Mouse (Mus musculus): ENCODE results near the gene Fitm2. TPM values are rescaled to one million over a fixed set of nuclear protein-coding genes. Genes with fewer than 3 reads are reported as not detected.

Gene Fitm2
- total and polyA plus RNA-seq, 3 experiments: 6.6 to 60.9 (median 10.6) TPM

DNA sequence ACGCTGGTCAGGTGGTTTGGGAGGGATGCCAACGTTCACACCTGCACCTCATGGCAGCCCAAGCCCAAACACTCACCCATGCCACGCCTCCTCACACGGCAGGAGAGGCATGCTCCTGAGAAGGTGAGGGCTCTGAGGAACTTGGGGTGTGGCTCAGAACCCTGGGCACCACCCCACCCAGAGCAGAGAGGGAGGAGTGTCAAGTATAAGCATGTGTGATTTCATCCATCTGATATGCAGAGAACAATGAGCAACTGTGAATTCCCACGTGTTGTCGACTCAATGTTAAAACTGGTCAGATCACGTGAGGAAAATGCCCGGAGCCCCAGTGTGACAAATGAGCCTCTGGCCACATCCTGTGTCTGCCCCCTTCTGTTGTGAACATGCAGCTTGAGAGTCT, 5.7 kb downstream of the Fitm2 start:
- no peak overlapping the region for H3K4me3 ChIP-seq (ENCODE audit: control insufficient read depth in 1 of 2, insufficient read depth in 1 of 2, low read depth in 2 of 2, low read length in 2 of 2)
- no peak overlapping the region for H3K9ac ChIP-seq (ENCODE audit: control insufficient read depth, low read depth, low read length, poor library complexity, severe bottlenecking)
- no peak for DNase-seq (ENCODE audit: low read depth, low spot score)
- no peaks in the 10 kb centered on the region for H3K27me3 ChIP-seq (ENCODE audit: control insufficient read depth in 1 of 2, insufficient read depth in 2 of 2, low read length in 2 of 2)
- TF ChIP-seq POLR2A (IDR thresholded peaks at IDR 0.05; ENCODE audit: control insufficient read depth in 1 of 2, insufficient read depth in 1 of 2, low read depth in 1 of 2, low read length in 2 of 2, poor library complexity in 1 of 2) (no peak), TBP (IDR thresholded peaks at IDR 0.05; ENCODE audit: low read depth, low read length) (no peak), RCOR1 (IDR thresholded peaks at IDR 0.05; ENCODE audit: low read depth, low read length) (no peak), E2F4 (IDR thresholded peaks at IDR 0.05; ENCODE audit: borderline replicate concordance, low read depth, low read length) (no peak), MYB (IDR thresholded peaks at IDR 0.05; ENCODE audit: low read depth, low read length) (no peak), MYC (IDR thresholded peaks at IDR 0.05; ENCODE audit: low read depth, low read length) (no peak), NELFE (IDR thresholded peaks at IDR 0.05; ENCODE audit: low read depth, low read length) (no peak), CHD1 (IDR thresholded peaks at IDR 0.05; ENCODE audit: low read depth, low read length) (no peak), MXI1 (IDR thresholded peaks at IDR 0.05; ENCODE audit: low read depth, low read length) (no peak), MEF2A (IDR thresholded peaks at IDR 0.05; ENCODE audit: extremely low read depth, insufficient replicate concordance, low read depth, low read length, poor library complexity, severe bottlenecking) (no peak), POLR2AphosphoS5 (IDR thresholded peaks at IDR 0.05; ENCODE audit: borderline replicate concordance, low read depth, low read length) (no peak)
- H3K9me3 ChIP-seq (replicated peaks; ENCODE audit: insufficient read depth, low read length): no peaks in the 10 kb centered on the region
- H3K27ac ChIP-seq (ENCODE audit: control insufficient read depth, low read depth, low read length): no peak overlapping the region
- peaks cover 0 to 5% of the 10 kb centered on the region in 2 experiments; a peak in 1 of 4 replicates for H3K36me3 ChIP-seq (ENCODE audit: control insufficient read depth in 1 of 2, insufficient read depth in 2 of 2, low read length in 2 of 2)
- H3K79me2 ChIP-seq (ENCODE audit: control insufficient read depth, insufficient read depth, low read length, poor library complexity): no peaks in the 10 kb centered on the region; the same call in none of the 2 replicates
- peaks cover 0 to 7% of the 10 kb centered on the region in 2 experiments; a peak in 1 of 4 replicates for H3K4me1 ChIP-seq (ENCODE audit: control insufficient read depth in 1 of 2, insufficient read depth in 2 of 2, low read length in 2 of 2)

DNA sequence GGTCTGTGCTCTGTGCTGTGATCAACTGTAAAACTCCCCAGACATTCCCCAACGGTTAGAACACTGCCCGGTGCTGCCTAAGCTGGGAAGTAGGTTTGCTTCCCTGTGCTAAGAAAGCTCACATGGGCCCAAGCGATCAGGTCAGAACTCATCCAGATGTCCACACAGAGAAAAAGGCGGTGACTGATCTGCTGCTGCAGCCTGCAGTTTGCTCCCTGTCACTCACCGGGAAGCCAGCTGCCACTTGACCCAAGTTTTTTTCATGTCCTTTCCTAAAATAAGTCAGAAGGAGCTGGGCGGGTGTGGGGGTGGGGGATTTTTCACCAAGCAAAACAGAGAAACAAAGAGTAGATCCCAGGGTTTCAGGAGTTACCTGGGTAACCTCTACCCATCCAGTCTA, 7.9 kb downstream of the Fitm2 start:
- no peak overlapping the region for H3K9ac ChIP-seq (ENCODE audit: control insufficient read depth, low read depth, low read length, poor library complexity, severe bottlenecking)
- 0 out of 4 replicates have a peak, but pooled peaks cover 0 to 2% of the 10 kb centered on the region in 2 experiments for H3K4me1 ChIP-seq (ENCODE audit: control insufficient read depth in 1 of 2, insufficient read depth in 2 of 2, low read length in 2 of 2)
- no peaks in the 10 kb centered on the region for H3K36me3 ChIP-seq (ENCODE audit: control insufficient read depth in 1 of 2, insufficient read depth in 2 of 2, low read length in 2 of 2)
- TF ChIP-seq HCFC1 (IDR thresholded peaks at IDR 0.05; ENCODE audit: low read depth, low read length) (no peak), ZKSCAN1 (IDR thresholded peaks at IDR 0.05; ENCODE audit: low read depth, low read length) (no peak), CHD1 (IDR thresholded peaks at IDR 0.05; ENCODE audit: low read depth, low read length) (no peak), MAZ (IDR thresholded peaks at IDR 0.05; ENCODE audit: low read depth, low read length) (no peak), USF2 (IDR thresholded peaks at IDR 0.05; ENCODE audit: borderline replicate concordance in 1 of 2, insufficient read depth in 1 of 2, low read depth in 1 of 2, low read length in 2 of 2) (no peak), POLR2AphosphoS5 (IDR thresholded peaks at IDR 0.05; ENCODE audit: borderline replicate concordance, low read depth, low read length) (no peak), MYC (IDR thresholded peaks at IDR 0.05; ENCODE audit: low read depth, low read length) (no peak), ZNF384 (IDR thresholded peaks at IDR 0.05; ENCODE audit: low read depth, low read length) (no peak), E2F4 (IDR thresholded peaks at IDR 0.05; ENCODE audit: borderline replicate concordance, low read depth, low read length) (no peak), RCOR1 (IDR thresholded peaks at IDR 0.05; ENCODE audit: low read depth, low read length) (no peak), GABPA (IDR thresholded peaks at IDR 0.05; ENCODE audit: low read depth, low read length) (no peak), MEF2A (IDR thresholded peaks at IDR 0.05; ENCODE audit: extremely low read depth, insufficient replicate concordance, low read depth, low read length, poor library complexity, severe bottlenecking) (no peak), MAX (IDR thresholded peaks at IDR 0.05; ENCODE audit: low read length) (no peak), MYB (IDR thresholded peaks at IDR 0.05; ENCODE audit: low read depth, low read length) (no peak), GATA1 (IDR thresholded peaks at IDR 0.05; ENCODE audit: low read depth, low read length) (no peak)
- no peaks in the 10 kb centered on the region for H3K9me3 ChIP-seq (replicated peaks; ENCODE audit: insufficient read depth, low read length)
- no peaks in the 10 kb centered on the region for H3K27me3 ChIP-seq (ENCODE audit: control insufficient read depth in 1 of 2, insufficient read depth in 2 of 2, low read length in 2 of 2)
- no peaks in the 10 kb centered on the region for H3K79me2 ChIP-seq (ENCODE audit: control insufficient read depth, insufficient read depth, low read length, poor library complexity)
- H3K4me3 ChIP-seq (ENCODE audit: control insufficient read depth in 1 of 2, insufficient read depth in 1 of 2, low read depth in 2 of 2, low read length in 2 of 2): no peak overlapping the region
- DNase-seq (ENCODE audit: low read depth, low spot score): no peak
- no peak overlapping the region for H3K27ac ChIP-seq (ENCODE audit: control insufficient read depth, low read depth, low read length)
